Mouse (Mus musculus): ENCODE measurements around the gene Zfp653. TPM values are rescaled to one million over a fixed set of nuclear protein-coding genes. Genes with fewer than 3 reads are reported as not detected.

Zfp653 gene
- polyA plus RNA-seq (2017; shearing (Covaris generic)), result 10 to 100 TPM; 19.8 to 27.0 TPM

GRCm38 (mm10) chr9:22070791-22071573, at the start of gene Zfp653, which contains the start of gene Gm49318:
Gene Zfp653 (minus strand): TSS chr9:22071376.
Gene Gm49318 (minus strand): TSS chr9:22071259.

GRCm38 (mm10) chr9:22116740-22117426, 45.7 kb upstream of the Zfp653 start, which contains the start of gene Elof1:
Gene Elof1 (minus strand): TSS chr9:22117172.

GRCm38 (mm10) chr9:22098993-22099696, 28.0 kb upstream of the Zfp653 start, which contains the start of gene Cnn1:
Gene Cnn1 (plus strand): TSS chr9:22099216.

GRCm38 (mm10) chr9:22085022-22085834, 14.1 kb upstream of the Zfp653 start, which contains the start of gene Ecsit:
Gene Ecsit (minus strand): TSS chr9:22085438.

GRCm38 (mm10) chr9:22051958-22052254, 19.3 kb downstream of the Zfp653 start, which contains the start of gene Elavl3:
Gene Elavl3 (minus strand): TSS chr9:22052023.

Other genes starting within 250 kb of the Zfp653 start
- gene Angptl8, start 235.9 kb downstream of the Zfp653 start, polyA plus RNA-seq (2017; shearing (Covaris generic)), result under 1 TPM in 1 of 2 experiments, not detected in 1; 0.44 TPM
- 1 to 10 TPM; 3.7 to 4.5 TPM for gene Dock6, start 218.7 kb downstream of the Zfp653 start, polyA plus RNA-seq (2017; shearing (Covaris generic))
- gene Rab3d, start 153.2 kb downstream of the Zfp653 start, polyA plus RNA-seq (2017; shearing (Covaris generic)), result 10 to 100 TPM; 14.8 to 29.0 TPM
- gene Ccdc159, start 143.9 kb downstream of the Zfp653 start, polyA plus RNA-seq (2017; shearing (Covaris generic)), result 1 to 10 TPM in 1 of 2 experiments, under 1 TPM in 1; 0.86 to 1.5 TPM
- gene Tmem205, start 143.8 kb downstream of the Zfp653 start, polyA plus RNA-seq (2017; shearing (Covaris generic)), result 1 to 10 TPM; 3.6 to 8.0 TPM
- 1 to 10 TPM; 1.6 to 1.9 TPM for gene Plppr2, start 134.3 kb downstream of the Zfp653 start, polyA plus RNA-seq (2017; shearing (Covaris generic))
- 10 to 100 TPM; 11.8 to 12.4 TPM for gene Swsap1, start 115.6 kb downstream of the Zfp653 start, polyA plus RNA-seq (2017; shearing (Covaris generic))
- gene Epor, start 107.9 kb downstream of the Zfp653 start, polyA plus RNA-seq (2017; shearing (Covaris generic)), result under 1 TPM in 1 of 2 experiments, not detected in 1; 0.84 TPM
- under 1 TPM in 1 of 2 experiments, not detected in 1; 0.20 TPM for gene Rgl3, start 81.9 kb downstream of the Zfp653 start, polyA plus RNA-seq (2017; shearing (Covaris generic))
- gene Ccdc151, start 68.7 kb downstream of the Zfp653 start, polyA plus RNA-seq (2017; shearing (Covaris generic)), result under 1 TPM; 0.18 to 0.49 TPM
- 10 to 100 TPM; 76.4 to 98.0 TPM for gene Prkcsh, start 68.6 kb downstream of the Zfp653 start, polyA plus RNA-seq (2017; shearing (Covaris generic))
- gene Elavl3, start 19.4 kb downstream of the Zfp653 start, polyA plus RNA-seq (2017; shearing (Covaris generic)), result under 1 TPM; 0.24 to 0.78 TPM
- not detected for gene Gm49318, start 117 bp downstream of the Zfp653 start, polyA plus RNA-seq (2017; shearing (Covaris generic))
- 10 to 100 TPM; 45.4 to 50.3 TPM for gene Ecsit, start 14.1 kb upstream of the Zfp653 start, polyA plus RNA-seq (2017; shearing (Covaris generic))
- gene Cnn1, start 27.8 kb upstream of the Zfp653 start, polyA plus RNA-seq (2017; shearing (Covaris generic)), result under 1 TPM; 0.13 to 0.38 TPM
- 10 to 100 TPM; 76.8 to 82.5 TPM for gene Elof1, start 45.8 kb upstream of the Zfp653 start, polyA plus RNA-seq (2017; shearing (Covaris generic))
- 100 to 1,000 TPM; 197 to 281 TPM for gene Acp5, start 64.3 kb upstream of the Zfp653 start, polyA plus RNA-seq (2017; shearing (Covaris generic))
- gene Pigyl, start 85.5 kb upstream of the Zfp653 start, polyA plus RNA-seq (2017; shearing (Covaris generic)), result 10 to 100 TPM; 38.0 to 39.5 TPM
- under 1 TPM; 0.11 to 0.22 TPM for gene Zfp872, start 116.7 kb upstream of the Zfp653 start, polyA plus RNA-seq (2017; shearing (Covaris generic))
- gene Zfp809, start 154.3 kb upstream of the Zfp653 start, polyA plus RNA-seq (2017; shearing (Covaris generic)), result 10 to 100 TPM; 35.2 to 35.5 TPM
- 1 to 10 TPM; 1.9 to 5.8 TPM for gene Zfp599, start 188.5 kb upstream of the Zfp653 start, polyA plus RNA-seq (2017; shearing (Covaris generic))
- gene Zfp810, start 236.3 kb upstream of the Zfp653 start, polyA plus RNA-seq (2017; shearing (Covaris generic)), result 10 to 100 TPM; 20.5 to 21.8 TPM

Data from inflammation-experienced regulatory T-cells (primary cell).